Mouse (Mus musculus) frontal cortex, postnatal 36 days (tissue): ENCODE results near the gene Rnase12.

Source experiments
- DNase-seq, 2 experiments: peaks; one replicate each; pipeline ENCODE4 v3.0.0; 2022; ENCODE audit warnings: low spot score in 2 of 2

The Rnase12 gene

GRCm38 (mm10) chr14:51085086-51085485, 27.6 kb upstream of the Rnase12 start:
- DNase-seq = no peak

DNA sequence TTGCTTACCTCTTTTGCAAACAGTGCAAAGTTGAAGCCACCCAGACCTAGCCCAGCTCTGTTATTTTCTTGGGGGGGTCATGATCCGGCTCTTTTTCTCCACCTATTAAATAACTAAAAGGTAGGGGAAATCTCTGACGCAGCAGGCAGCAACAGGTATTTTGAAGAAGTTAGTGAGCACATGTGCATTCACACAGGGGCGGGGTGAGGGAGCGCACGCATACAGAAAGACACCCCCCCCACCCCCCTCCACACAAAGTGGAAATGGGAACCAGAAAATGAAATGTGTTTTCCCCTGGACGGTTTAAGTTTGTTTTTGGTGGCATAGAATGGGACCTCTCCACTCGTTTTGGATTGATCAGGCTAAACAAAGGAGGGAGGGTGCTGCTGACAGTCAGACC, 26.3 kb upstream of the Rnase12 start:
- no peak for DNase-seq

DNA sequence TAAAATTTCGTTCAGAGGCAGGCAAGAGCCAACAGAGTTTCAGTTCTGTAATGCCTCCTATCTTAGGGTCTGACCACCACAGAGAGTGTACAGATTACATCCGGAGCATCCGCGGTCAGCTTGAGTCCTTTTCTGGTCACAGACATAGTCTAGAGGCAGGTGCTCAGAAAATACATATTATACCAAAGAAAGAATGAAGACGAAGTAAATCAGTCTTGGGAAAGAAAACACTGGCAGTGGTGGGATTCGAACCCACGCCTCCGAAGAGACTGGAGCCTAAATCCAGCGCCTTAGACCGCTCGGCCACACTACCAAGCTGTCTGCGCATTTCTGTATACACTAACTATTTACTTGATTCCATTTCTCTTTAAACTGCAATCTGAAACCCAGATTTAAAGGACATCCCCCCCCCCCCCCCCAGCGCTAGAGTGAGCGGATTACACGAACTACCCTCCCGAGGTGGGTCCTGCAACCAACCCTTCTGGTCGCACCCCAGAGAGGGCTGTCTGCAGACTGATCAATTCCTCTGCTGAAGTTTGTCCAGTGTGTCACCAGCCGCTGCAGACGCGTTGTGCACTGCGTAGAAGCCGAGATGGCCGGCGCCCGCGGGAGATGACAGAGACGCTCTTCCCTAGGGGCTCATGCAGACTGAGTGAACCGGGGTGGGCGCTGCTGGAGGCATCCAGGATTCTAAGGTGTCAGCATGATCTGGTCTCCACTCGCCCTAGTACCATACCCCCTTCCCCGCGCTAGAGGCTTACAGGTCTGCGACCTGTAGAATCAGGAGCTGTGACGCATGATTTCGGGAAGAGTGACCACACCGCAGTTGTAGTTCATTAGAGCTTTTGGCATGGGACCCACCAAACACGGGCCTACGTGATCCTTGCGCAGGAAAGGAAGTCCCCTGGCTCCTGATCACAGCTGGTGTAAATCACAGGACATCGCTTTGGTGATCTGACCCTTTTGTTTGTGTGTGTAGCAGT, 25.4 kb upstream of the Rnase12 start:
- DNase-seq = peak; percentile 69 to 70

DNA sequence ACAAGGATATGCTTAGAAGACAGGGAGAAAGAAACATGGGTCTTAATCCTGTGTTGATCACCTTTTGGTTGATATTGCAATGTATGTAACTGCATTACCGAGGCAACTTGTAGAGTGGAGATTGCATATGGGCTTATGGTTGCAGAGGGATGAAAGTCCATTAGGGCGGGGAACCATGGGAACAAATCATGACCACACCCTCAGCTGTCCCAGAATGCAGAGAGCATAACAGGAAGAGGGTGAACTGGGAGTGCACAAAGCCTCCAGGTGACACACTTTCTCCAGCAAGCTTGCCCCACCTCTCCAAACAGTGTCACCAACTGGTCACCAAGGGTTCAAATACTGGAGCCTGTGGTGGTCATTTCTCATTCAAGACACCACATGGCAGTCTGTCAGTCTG, 23.6 kb upstream of the Rnase12 start:
- DNase-seq = no peak

DNA sequence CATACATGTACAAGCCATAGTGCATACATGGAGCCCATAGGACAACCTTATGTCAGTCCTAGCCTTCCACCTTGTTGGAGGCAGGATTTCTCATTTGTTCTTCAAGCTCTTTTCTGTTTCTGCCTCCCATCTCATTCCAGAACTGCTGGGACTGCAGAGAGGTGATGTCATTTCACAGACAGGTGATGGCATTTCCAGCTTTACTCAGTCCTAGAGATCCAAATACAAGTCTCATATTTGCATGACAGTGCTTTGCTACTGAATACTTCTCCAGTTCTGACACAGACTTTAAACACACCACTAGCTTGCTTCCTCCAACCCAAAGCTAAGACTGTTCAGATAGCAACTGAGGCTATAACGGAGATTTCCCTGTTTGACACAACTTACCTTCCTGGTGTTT, 21.7 kb upstream of the Rnase12 start:
- no peak for DNase-seq

- DNase-seq = no peak
These were observed 16.9 kb upstream of the Rnase12 start, which contains the start of gene Olfr750 for GRCm38 (mm10) chr14:51074335-51074734. Gene Olfr750, minus strand, starts transcription at chr14:51074435.

DNA sequence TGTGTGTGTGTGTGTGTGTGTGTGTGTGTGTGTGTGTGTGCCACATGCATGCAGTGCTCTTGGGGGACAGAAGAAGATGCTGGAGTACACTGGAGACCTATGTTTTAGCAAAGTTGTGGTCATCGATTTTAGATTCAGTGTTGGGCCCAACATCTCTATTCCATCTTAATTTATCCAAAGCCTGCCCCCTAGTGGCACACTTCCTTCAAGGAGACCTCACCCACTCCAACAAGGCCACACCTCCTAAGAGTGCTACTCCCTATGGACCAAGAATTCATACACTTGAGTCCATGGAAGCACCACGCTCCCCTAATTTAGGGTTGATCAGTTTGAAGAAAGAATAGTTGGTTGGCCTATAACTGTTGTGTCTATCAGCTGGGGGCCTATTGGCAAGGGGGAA, 12.2 kb upstream of the Rnase12 start:
- no peak for DNase-seq

DNA sequence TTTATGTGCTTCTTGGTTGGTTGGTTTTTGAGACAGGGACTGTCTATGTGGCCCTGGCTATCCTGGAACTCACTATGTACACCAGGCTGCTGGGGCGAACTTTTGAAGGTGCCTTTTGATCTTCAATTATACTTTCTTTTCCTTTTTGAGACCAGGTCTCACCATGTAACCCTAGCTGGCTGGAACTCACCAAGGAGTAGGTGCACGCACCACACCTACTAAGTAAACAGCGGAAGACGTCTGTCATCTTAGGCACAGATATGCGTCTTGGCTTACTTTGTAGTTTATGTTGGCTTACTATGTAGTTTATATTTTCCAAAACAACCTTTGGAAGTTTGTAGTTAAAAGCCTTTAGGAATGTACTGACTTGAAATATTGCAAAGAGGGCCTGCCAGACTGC, 11.5 kb upstream of the Rnase12 start:
- DNase-seq = no peak

DNA sequence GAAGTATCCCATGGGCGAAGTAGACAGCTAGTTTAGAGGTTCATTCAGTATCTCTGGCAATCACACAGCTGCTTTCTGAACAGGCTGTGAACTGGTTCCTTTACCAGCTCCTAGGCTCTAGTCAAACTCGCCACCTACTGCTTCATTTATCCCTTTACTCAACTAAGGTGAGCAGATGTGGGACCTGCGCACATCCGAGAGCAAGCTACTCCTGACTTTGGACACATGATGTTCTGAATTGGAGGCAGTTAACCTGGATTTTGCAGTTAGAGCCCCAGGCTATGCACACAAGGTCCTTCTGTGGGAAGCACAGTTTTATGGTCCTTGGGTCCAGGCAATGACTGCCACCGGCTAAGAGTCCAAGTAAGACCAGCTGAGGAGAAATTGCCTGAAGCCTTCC, 3.3 kb upstream of the Rnase12 start:
- no peak for DNase-seq

- DNase-seq = no peak
These were observed 2.9 kb downstream of the Rnase12 start for GRCm38 (mm10) chr14:51054243-51055237.

DNA sequence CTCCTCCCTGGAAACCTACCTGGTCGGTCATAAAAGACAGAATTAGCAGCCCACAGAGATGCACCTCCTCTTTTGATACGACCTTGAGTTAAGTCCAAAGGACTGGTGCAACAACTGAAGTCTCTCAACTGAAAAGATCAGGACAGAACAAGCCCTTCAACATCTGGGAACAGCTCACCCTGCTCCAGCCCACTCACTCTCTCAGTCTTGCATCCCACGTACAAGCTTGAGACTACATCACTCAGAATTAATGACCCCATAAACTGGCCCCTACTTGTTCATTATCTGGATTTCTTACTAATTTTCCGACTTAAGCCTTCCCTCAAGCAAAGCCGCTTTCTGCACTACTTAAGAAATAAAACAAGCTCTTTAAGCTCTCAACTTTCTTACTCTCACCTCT, 4.3 kb downstream of the Rnase12 start:
- DNase-seq = no peak

DNA sequence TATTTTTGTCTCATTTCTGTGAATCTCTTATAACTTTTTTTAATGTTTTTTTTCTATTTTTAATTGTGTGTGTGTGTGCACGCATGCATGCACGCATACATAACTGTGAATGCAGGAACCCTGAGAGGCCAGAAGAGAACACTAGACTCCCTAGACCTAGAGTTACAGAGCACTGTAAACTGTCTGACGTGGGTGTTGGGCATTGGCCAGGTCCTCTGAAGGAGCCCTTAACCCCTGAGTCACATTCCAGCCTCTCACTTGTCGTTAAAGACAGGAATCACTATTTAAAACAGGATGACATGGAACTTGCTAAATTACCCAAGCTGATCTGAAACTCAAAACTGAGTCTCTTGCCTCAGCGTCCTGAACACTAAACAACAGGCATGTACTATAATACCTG, 5.5 kb downstream of the Rnase12 start:
- DNase-seq = no peak

GRCm38 (mm10) chr14:51050063-51050462, 7.4 kb downstream of the Rnase12 start, which contains the start of gene Rnase11:
Gene Rnase11, minus strand, starts transcription at chr14:51050163.
- DNase-seq = no peak

- DNase-seq = no peak
These were observed 9.6 kb downstream of the Rnase12 start for GRCm38 (mm10) chr14:51047846-51048245.

DNA sequence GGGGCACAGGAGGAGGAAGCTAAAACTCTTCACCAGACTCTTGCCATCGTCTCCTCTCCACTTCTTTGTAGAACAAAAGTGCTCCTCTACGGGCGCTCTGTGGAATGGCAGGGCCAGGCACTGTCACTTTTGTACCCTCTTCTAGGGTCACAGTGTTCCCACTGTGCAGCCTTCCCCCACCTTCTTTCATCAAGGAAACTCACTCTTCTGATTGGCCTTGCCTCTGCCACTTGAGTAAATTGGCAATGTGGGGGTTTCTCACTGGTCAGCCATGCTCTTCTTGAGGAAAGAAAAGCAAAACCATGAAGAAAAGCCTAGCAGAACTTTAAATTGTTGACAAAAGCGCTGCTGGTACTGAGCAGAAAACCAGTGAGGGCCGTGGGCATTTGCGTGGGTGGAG, 15.7 kb downstream of the Rnase12 start, which contains the start of gene Rnase9:
Rnase9 (minus strand) TSS at position 101 of the 400 bp plus-strand sequence.
- no peak for DNase-seq

DNA sequence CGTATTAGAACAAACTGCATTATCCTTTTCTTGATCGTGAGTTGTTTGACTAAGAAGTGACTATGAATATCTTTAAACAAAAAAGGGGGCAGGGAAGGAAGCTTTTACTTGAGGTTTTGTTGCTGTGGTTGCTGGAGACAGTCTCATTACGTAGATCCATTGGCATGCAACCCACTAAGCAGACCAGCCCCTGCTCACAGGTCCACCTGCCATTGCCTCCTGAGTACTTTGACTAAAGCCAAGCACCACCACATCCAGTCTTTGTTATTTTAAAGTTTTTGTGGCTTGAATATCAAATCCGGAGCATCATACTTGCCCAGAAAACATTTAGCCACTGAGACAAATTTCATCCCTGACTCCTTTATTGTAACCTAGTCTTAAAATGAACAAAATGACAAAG, 21.2 kb downstream of the Rnase12 start:
- no peak for DNase-seq

DNA sequence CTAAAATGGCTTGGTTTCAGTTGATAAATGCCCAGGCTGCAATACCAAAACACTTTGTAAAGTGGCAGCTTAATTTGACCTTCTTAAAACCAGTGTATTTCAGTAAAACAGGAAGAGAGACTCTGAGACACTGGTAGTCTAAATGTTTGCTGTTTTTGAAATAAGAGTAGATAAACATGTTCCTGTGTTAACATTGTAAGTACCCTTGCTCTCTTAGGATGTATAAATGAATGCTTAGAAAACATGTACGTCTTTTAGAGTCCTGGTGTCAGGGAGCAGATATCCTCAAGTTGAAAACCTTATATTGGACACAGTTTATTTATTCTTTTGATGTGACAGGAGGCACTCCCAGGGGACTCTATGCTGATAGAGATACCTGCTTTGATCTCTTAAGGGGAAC, 22.3 kb downstream of the Rnase12 start:
- no peak for DNase-seq

- DNase-seq = no peak
These were observed 29.9 kb downstream of the Rnase12 start for GRCm38 (mm10) chr14:51027387-51028155.

DNA sequence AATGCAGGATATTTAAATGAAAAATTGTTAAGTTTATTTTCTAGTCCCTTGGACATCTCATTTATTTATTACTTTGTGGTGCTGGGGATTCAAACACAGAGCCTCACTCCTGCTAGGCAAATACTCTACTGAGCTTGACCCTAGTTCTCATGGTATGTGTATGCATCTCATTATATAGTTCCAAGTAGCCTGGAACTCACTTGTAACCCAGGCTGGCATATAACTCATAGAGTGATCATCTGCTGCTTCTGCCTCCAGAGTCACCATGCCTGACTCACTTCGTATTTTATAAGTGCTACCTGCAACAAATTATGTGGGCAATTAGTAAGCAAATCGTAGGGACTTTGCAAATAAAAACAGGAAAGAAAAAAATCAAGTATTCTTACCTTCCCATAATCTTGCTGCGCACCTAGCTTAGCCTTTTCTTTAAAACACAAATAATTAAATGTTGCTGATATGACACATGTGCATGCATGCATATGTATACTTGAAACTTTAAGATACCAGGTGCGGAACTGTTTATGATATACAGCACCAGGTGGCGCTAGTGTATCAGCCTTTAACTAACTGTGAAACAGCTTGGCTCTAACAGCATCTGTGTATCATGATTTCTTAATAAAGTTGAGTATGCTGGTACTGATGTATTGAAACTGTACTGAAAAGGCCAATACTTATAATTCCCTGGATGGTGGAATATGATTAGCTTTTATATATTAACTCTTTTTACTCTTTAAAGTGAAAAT, 30.9 kb downstream of the Rnase12 start:
- peak; percentile 52 to 85 for DNase-seq

- DNase-seq = no peak
These were observed 32.6 kb downstream of the Rnase12 start for GRCm38 (mm10) chr14:51024820-51025219.

DNA sequence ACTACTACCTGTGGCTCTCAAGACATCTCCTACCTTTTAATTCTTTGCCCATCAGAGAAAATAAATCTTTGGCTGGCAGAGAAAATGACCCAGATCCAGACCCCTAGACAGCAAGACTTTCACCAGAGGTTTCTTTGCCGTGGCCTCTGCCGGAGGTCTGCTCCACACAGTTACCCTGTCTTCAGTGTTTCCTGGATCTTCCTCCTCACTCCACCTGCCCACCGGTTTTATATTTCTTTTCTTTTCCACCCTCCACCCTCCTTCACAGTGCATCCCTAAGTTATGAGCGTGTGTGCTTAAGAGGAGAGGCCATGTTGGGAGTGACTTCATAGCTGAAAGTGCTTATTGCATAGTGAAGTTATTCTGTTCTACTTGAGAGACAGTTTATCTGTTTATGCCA, 34.0 kb downstream of the Rnase12 start:
- DNase-seq = no peak
